In the genomic region with DNA sequence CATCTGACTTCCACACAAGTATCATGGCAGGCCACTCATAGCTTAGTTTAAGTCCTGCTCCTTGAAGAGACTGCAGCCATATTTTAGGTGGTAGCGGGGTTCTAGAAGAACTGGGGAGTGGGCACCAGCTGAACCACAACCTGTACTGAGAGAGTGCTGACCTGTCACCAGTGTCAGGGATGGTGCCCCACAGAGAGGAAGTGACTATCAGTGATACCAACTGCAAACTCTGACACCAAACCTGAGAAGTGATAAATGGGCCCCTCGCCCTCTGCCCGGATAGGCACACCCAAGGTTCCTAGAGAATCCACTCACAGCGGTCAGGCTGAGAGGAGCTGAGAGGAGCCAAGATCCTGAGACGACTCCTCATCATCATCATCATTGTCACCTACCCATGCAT, we compare ENCODE assay signal across 15 mouse cellular contexts. TPM values are rescaled to one million over a fixed set of nuclear protein-coding genes. Genes with fewer than 3 reads are reported as not detected.
DNase-seq lines count a peak whose midpoint lies in the region; ATAC-seq and TF ChIP-seq lines count a peak whose summit lies in the region.
"Had no signal": no experiment of that assay in that cellular context is flagged by ENCODE, and none has a peak within 500 bp of the region (broad histone marks: within the 10 kb centered on the region; RNA-seq: fewer than 3 reads in every experiment).

No protein-coding gene starts in this region.

- ATAC-seq in cerebellum, adult (ENCODE audit: insufficient number of reproducible peaks, low FRiP score, low TSS enrichment), result no peak
- no peak for ATAC-seq in kidney, postnatal 0 days (replicated peaks; ENCODE audit: low FRiP score, low read depth)
- ATAC-seq in megakaryocyte-erythroid progenitor cell, adult 5-6 weeks (replicated peaks; ENCODE audit: low FRiP score, low TSS enrichment, poor library complexity, severe bottlenecking), result peak; percentile 43
- no peak for ATAC-seq in hindbrain, embryonic 12.5 days (ENCODE audit: low FRiP score)
- ATAC-seq: midbrain, embryonic 13.5 days had no signal

- H3K4me1 ChIP-seq in kidney, postnatal 0 days (replicated peaks; ENCODE audit: insufficient read depth, low read length), result peaks cover 67% of the 10 kb centered on the region
- H3K4me1 ChIP-seq in hindbrain, embryonic 12.5 days, result peaks cover 57% of the 10 kb centered on the region

- 77% methylated on average over 5 of the region's 5 CpGs for WGBS in kidney, postnatal 0 days
- WGBS in hindbrain, embryonic 12.5 days, result 83% methylated on average over 5 of the region's 5 CpGs

- peak overlapping the region; percentile 48; the same call in 1 of the 2 replicates for H3K27ac ChIP-seq in kidney, postnatal 0 days
- H3K27ac ChIP-seq in hindbrain, embryonic 12.5 days, result no peak overlapping the region
- H3K27ac ChIP-seq: limb, embryonic 12.5 days; midbrain, embryonic 13.5 days had no signal

- no peak overlapping the region for H3K4me3 ChIP-seq in kidney, postnatal 0 days (replicated peaks; ENCODE audit: low read depth, low read length)
- H3K4me3 ChIP-seq in hindbrain, embryonic 12.5 days, result no peak overlapping the region
- H3K4me3 ChIP-seq: forebrain, embryonic 10.5 days; limb, embryonic 12.5 days; midbrain, embryonic 13.5 days; neural tube, embryonic 15.5 days had no signal

- H3K4me2 ChIP-seq in kidney, postnatal 0 days (ENCODE audit: low read length), result no peak overlapping the region
- no peak overlapping the region for H3K4me2 ChIP-seq in hindbrain, embryonic 12.5 days (replicated peaks)
- H3K4me2 ChIP-seq: limb, embryonic 12.5 days; midbrain, embryonic 13.5 days; neural tube, embryonic 15.5 days had no signal

- H3K9me3 ChIP-seq in kidney, postnatal 0 days (replicated peaks; ENCODE audit: low read length), result no peaks in the 10 kb centered on the region
- H3K9me3 ChIP-seq in hindbrain, embryonic 12.5 days (replicated peaks), result no peaks in the 10 kb centered on the region
- H3K9me3 ChIP-seq: forebrain, embryonic 10.5 days; limb, embryonic 12.5 days; midbrain, embryonic 13.5 days; neural tube, embryonic 15.5 days had no signal

- peak; percentile 17 for DNase-seq in cerebellum, adult 11 months
- no peak for DNase-seq in kidney, postnatal 0 days (ENCODE audit: low spot score)
- DNase-seq in kidney, adult 9 months, result no peak
- peak; percentile 77 for DNase-seq in induced T-regulatory cell, adult 2 months (ENCODE audit: low read depth)
- no peak for DNase-seq in embryo, embryonic 11 days
- DNase-seq: adrenal gland, postnatal 25 days; gastrocnemius, postnatal 14 days; right cerebral cortex, postnatal 4 days had no signal

- no peak for TF ChIP-seq CTCF in kidney, postnatal 0 days (IDR thresholded peaks at IDR 0.05; ENCODE audit: low read depth)

- H3K27me3 ChIP-seq in kidney, postnatal 0 days (ENCODE audit: insufficient read depth, low read length), result no peaks in the 10 kb centered on the region
- H3K27me3 ChIP-seq in hindbrain, embryonic 12.5 days, result no peaks in the 10 kb centered on the region
- H3K27me3 ChIP-seq: limb, embryonic 12.5 days; midbrain, embryonic 13.5 days; neural tube, embryonic 15.5 days had no signal

- 0 out of 2 replicates have a peak, but pooled peaks cover 2% of the 10 kb centered on the region for H3K36me3 ChIP-seq in kidney, postnatal 0 days (ENCODE audit: insufficient read depth, low read length)
- H3K36me3 ChIP-seq in hindbrain, embryonic 12.5 days, result no peaks in the 10 kb centered on the region
- H3K36me3 ChIP-seq: neural tube, embryonic 15.5 days had no signal

- H3K9ac ChIP-seq in kidney, postnatal 0 days (ENCODE audit: low read depth, low read length), result no peak overlapping the region
- H3K9ac ChIP-seq in hindbrain, embryonic 12.5 days, result no peak overlapping the region
- H3K9ac ChIP-seq: limb, embryonic 12.5 days; midbrain, embryonic 13.5 days; neural tube, embryonic 15.5 days had no signal

RNA-seq across cellular contexts. Expression of a gene that starts 8.7 kb away (rescaled TPM):
- 17.1 and 17.5 TPM in 2 replicates for polyA plus RNA-seq in kidney, postnatal 0 days (2015; fragmentation: Nextera tagmentation; extraction: Ambion mirVana)
- 47.0 and 61.6 TPM in 2 replicates for total RNA-seq in megakaryocyte-erythroid progenitor cell, adult 5-6 weeks (2014; fragmentation: Nextera tagmentation)
- total RNA-seq in megakaryocyte-erythroid progenitor cell, adult 5-6 weeks (2017), result 11.5 and 21.2 TPM in 2 replicates
- 22.7 and 25.3 TPM in 2 replicates for polyA plus RNA-seq in hindbrain, embryonic 12.5 days (2016; fragmentation: Nextera tagmentation; extraction: Ambion mirVana)

RNA-seq across cellular contexts. Expression of a gene that starts 47.5 kb away (rescaled TPM):
- 74.0 and 76.6 TPM in 2 replicates for polyA plus RNA-seq in kidney, postnatal 0 days (2015; fragmentation: Nextera tagmentation; extraction: Ambion mirVana)
- total RNA-seq in megakaryocyte-erythroid progenitor cell, adult 5-6 weeks (2014; fragmentation: Nextera tagmentation), result 23.3 and 40.6 TPM in 2 replicates
- 31.8 and 80.4 TPM in 2 replicates for total RNA-seq in megakaryocyte-erythroid progenitor cell, adult 5-6 weeks (2017)
- 75.0 and 87.3 TPM in 2 replicates for polyA plus RNA-seq in hindbrain, embryonic 12.5 days (2016; fragmentation: Nextera tagmentation; extraction: Ambion mirVana)

RNA-seq across cellular contexts. Expression of a gene that starts 54.1 kb away (rescaled TPM):
- 31.1 and 35.5 TPM in 2 replicates for polyA plus RNA-seq in kidney, postnatal 0 days (2015; fragmentation: Nextera tagmentation; extraction: Ambion mirVana)
- 26.6 and 38.7 TPM in 2 replicates for total RNA-seq in megakaryocyte-erythroid progenitor cell, adult 5-6 weeks (2014; fragmentation: Nextera tagmentation)
- total RNA-seq in megakaryocyte-erythroid progenitor cell, adult 5-6 weeks (2017), result 24.3 and 35.7 TPM in 2 replicates
- 35.8 and 36.2 TPM in 2 replicates for polyA plus RNA-seq in hindbrain, embryonic 12.5 days (2016; fragmentation: Nextera tagmentation; extraction: Ambion mirVana)

Comparison
In these comparisons a context has a peak if more than half of its experiments do, and no peak if none do; other contexts are left out.
1. DNase-seq: peak in cerebellum, adult 11 months (single experiment) and induced T-regulatory cell, adult 2 months (single experiment); none in kidney, postnatal 0 days (single experiment), kidney, adult 9 months (single experiment) and embryo, embryonic 11 days (single experiment).